Mouse (Mus musculus) right cerebral cortex, postnatal 36 days (tissue): ENCODE results near the gene Col24a1.

ENCODE experiments used
- DNase-seq, 2 experiments: peaks; one replicate each; pipeline ENCODE4 v3.0.0; 2022; ENCODE audit warnings: low spot score in 2 of 2, mixed read lengths in 1 of 2

Gene Col24a1

DNA sequence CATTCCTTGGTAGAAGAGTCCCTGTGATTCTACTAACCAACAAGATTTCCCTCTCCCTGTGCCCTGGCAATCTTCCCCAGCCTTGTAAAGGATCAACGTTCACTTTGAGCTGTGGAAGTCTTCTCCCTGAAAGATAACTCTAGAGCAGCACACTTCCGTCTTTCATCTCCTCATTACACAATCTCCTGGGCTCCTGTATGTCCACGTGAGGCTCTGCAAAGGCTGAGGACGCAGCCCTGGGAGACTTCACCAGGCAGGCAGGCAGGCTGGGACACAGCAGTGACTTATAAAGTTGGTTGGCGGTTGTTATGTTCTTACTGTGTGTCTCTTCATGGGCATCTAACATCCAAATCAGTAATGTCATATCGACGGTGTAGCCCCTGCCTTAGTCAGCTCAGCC is 170.1 kb downstream of the Col24a1 start:
- no peak for DNase-seq

DNA sequence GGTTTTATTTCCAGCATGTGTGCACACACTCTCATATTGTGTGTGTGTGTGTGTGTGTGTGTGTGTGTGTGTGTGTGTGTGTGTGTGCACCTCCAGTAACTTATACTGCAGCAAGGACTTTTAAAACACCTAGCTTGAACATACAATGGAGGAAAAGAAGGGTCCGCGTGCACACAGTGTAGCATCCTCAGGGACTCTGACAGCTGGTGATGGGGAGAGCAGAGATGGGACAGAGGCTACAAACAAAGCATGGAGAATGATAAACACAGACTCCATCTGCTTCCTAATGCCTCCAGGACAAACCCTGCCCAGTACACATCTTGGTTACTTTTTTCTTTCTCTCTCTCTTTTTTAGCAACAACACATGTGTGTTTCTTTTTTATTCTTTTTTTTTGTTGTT is 171.5 kb downstream of the Col24a1 start:
- no peak for DNase-seq

DNA sequence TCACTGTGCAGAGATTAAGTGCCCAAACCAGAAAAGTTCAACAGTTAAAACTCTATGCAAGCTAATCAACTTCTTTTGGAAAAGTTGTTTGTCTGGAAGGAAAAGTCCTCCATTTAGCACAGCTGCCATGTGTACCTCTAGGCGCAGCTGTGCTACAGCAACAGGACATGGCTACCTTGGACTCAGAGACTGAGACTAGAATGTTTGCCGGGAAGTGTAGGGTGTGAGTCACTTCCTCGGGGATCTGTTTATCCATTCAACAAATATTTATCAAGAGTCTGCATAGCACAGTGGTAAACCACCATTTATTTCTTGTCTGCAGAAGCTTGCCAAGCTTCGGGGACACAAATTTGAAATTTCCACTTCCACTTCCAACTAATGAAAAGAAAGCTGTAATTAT is 178.8 kb downstream of the Col24a1 start:
- DNase-seq, result no peak

DNA sequence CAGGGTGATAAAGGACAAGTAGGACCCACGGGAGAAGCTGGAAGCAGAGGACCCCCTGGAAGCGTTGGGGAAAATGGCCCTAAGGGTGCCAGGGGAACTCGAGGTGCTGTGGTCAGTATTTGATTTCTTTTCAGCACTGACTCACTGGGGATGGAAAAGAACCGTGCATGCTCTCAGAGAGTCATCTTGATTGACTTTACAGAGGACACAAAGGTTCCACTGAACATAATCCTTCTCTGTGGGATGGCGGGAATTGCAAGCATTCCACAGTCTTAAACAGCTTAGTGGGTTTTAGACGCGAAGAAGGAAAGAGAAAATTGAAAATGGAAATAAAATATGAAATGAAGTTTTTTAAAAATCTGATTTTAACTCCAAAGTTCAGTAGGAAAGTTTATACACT is 181.9 kb downstream of the Col24a1 start:
- no peak for DNase-seq

DNA sequence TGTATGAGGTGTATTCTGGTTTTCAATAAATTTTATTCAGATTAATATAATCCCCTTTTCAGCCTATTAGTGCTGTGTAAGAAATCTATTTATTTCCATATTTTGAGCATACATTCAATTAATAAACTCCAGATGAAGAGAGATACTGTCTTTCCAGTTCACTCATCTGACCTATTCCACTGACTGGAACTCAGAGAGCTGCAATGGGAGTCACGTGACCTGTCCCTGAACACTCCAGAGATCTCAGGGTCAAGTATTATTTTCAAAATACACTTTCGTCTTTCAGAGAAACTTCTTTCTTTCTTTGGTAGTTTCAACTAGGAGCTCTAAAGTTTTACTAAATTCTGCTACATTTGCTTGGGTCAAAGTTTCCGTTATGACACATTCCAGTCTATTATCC is 184.4 kb downstream of the Col24a1 start:
- DNase-seq, result no peak

DNA sequence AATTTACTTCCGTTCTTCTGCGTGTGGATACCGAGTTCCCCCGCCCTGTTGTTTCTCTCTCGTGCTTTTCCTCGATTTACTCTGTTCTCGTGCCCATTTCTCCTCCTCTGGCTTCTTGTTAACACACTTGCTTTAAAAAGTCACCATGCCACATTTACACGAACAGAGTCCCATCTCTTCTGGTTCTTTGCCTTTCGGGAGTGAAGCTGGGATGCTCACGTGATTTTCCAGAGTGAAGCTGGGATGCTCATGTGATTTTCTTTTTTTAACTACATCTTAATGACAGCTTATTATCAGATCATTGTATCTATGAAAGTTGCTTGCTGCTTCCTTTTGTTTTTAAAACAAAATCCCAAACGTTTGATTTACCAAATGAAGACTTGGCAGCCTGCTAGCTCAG is 184.8 kb downstream of the Col24a1 start:
- DNase-seq, result no peak

DNA sequence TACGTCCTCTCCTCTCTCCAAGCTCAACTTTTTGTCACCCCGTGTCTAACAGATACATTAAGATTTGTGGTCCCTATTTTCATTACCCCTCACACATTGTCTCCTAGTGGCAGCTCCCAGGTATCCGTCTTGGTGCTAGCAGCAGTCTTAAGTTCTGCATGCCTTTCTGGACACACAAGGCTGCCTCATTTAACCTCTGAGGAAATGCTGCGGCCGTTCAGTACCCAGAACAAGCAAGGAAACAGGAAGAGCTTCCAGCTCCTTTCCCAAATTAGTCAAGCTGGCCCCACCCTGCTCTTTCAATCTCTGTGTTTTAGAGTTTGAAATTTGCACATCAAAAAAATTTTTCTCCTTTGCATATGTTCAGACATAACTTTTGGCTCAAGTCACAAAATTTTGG is 186.2 kb downstream of the Col24a1 start:
- DNase-seq, result no peak

DNA sequence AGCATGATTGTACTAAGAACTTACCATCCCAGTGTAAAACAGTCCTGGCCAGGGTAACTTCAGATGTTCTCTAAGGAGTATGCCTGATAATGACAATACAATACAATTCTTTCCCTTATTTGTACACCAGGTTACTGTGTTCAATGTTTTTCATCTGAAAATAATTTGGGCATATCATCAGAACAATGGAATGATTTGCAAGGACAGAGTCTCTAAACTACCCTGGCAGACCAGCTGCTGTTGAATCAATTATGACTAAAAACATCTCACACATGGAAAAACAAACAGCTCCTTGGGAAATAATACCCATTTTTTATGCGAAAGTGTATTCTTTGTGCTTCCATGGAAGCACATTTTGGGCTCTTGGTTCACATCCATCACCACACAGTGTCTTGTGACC is 198.0 kb downstream of the Col24a1 start:
- no peak for DNase-seq

DNA sequence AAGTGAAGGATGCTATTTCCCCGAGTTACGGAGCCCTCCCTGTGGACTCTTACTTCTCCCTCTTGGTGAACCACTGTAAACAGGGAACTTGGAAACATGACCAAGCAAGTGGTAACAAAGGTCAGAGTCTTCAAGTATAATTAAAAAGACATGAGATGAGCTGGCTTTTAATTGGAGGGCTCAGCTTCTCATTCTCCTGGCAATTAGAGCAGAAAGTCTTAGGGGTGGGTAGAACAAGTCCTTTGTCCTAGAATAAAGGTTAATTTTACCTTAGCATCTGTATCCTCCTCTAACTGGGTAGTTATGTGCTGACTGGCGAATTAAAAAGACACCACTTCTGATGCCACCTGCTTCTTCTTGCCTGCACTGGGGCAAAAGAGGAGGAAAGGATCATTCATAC is 199.1 kb downstream of the Col24a1 start:
- DNase-seq, result no peak

DNA sequence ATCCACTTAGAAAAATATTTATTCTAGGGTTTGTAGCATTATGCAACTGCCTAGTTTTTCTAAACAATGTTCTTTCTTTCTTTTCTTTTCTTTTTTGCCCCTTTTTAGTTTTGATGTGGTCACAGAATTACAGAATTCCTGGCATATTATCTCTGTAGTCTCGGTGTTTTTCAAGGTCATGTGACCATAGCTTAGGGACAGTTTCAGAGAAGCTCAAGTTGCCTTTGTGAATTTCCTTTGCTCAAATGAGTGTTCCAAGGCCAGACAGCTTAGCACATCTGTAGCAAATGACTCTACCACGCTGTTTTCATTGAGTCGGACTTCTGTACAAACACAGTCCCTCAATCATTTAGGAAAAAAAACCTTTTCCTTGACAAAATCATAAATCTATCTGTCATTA is 205.9 kb downstream of the Col24a1 start:
- no peak for DNase-seq

DNA sequence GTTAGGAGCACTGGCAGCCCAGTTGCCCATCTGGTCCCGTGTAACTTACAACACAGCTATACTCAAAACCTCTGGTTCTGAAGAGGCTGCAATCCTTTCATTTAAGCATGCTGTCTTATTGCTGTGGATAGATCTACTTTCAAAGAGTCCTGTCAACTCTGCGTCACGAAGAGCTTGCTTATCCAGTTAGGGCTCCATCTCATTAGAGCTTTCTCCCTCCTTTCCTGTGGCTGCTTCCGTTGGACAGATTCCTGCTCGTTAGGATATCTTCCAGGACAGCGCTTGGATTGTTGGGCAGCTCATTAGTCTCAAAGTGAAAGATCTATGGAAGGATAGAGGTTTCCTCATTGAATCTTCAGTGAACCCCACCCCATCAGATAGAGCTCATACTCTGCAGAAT is 206.6 kb downstream of the Col24a1 start:
- no peak for DNase-seq

DNA sequence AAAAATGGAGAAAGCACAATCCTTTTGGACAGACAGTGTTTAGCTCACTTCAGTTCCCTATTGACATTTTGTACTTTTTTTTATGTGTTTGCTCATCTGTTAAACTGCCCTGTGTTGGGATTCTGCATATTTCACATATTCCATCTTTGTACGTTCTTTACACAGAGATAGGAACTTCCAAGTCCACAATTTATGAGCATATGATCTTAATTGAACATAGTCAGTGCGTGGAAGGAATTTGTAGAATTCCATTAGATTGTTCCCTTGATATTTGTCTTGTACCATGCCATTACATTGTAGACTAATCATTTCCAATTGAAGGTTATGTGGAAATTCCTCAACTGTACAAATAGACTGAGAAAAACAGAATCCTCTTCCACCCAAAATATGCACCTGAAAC is 212.6 kb downstream of the Col24a1 start:
- no peak for DNase-seq

DNA sequence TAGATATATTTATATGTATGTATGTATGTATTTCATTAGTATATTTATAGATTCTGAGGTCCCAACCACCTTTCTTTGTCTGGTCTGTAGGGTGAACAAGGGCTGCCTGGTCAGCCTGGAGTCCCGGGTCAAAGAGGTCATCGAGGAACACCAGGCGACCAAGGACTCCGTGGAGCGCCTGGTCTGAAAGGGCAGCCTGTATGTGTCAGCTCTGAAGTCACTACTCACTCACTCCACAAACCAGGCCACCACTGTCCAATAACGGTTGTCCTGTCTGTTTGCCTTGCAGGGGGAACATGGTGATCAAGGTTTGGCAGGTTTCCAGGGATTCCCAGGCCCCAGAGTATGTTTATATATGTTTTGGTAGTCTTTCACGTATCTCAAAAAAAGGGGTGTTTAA is 216.3 kb downstream of the Col24a1 start:
- DNase-seq, result no peak

DNA sequence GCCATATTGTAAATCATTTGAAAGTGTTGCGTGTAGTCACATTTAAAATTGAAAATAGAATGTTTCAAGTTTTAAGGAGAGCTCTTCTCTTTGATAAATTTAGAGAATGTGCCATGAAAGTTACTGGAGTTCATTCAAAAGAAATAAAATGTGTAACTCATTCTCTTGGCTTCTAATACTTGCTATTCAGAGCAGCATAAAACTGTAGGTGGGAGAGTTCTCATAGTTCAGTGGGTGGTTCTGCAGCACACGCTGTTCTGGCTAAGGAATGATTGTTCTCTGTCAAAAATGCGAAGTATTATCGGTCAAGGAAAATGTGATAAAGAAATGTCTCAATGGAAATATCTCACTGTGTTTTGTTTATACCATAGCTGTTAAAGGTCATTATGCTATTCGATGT is 221.9 kb downstream of the Col24a1 start:
- peak in 1 of 2 experiments; percentile 2 for DNase-seq

DNA sequence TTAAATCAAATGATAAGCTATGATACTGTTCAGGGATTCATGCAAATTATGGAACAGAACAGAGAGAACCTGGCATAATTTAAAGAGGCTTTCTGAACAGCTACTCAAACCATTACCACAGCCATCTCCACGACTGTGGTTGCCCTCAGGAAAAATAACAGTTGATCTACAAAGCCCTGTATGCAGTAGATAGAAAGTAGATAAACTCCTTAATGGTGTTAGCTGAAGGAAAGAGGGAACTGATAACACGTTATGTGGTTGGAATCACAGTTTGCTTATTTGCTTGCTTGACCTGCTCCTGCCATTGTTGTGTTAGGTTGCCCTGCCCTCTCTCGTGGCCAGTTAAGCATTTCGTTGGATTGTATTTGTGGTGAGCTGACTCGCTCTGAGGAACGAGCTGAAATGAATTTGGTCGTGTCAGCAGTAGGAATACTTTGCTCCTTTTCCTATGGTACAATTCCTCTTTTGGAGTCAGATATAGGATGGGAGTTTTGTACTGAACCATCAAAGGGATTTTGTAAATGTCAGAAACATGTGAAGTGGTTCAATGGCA is 229.3 kb downstream of the Col24a1 start:
- no peak for DNase-seq

DNA sequence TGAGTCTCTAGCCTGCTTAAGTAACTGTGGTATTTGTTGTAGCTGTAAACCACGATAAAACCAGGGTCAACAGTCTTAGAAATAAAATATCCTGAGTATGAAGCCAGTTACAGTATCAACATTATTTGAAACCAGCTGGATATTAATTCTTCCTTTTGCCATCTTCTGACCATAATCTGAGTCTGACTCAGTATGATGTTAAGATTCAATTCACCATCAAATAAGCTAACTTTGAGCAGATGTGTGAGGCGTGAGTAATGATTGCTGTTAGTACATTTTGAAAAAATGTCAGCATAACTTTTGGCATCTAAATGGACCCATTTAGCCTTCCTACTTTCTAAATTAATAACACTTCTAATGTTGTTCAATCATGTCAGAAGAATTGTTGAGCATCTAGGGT is 230.0 kb downstream of the Col24a1 start:
- DNase-seq, result no peak

DNA sequence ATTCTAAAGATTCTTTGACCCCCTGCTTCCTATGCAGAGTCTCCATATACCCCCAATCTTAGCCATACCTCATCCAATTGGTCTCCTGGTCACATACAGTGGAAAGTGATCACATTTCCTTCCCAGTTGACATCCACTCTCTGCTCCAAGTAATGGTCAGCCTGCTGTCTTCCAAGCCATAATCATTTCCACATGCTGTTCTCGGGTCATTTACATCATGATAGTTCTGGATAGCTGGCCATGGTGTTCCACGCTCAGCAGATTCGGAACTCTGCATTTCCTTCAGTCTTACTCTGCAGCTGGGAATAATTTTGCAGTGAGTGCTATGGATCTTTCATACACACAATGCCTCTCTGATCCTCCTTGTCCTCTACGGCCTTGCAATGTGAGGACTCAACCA is 233.0 kb downstream of the Col24a1 start:
- no peak for DNase-seq

DNA sequence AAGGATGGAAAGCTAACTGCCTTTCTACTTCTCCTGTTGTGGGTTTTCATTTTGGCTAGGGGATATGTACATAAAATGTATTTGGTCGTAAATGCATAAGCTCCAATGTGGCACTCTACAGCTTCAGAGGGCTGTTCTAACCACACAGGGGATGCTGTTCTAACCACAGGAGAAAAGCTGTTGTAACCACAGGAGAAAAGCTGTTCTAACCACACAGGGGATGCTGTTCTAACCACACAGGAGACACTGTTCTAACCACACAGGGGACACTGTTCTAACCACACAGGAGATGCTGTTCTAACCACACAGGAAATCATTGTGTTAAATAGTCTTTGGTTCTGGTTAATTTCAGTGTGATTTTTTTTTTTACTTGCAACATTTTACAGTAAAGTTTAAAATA is 245.6 kb downstream of the Col24a1 start:
- DNase-seq, result no peak

DNA sequence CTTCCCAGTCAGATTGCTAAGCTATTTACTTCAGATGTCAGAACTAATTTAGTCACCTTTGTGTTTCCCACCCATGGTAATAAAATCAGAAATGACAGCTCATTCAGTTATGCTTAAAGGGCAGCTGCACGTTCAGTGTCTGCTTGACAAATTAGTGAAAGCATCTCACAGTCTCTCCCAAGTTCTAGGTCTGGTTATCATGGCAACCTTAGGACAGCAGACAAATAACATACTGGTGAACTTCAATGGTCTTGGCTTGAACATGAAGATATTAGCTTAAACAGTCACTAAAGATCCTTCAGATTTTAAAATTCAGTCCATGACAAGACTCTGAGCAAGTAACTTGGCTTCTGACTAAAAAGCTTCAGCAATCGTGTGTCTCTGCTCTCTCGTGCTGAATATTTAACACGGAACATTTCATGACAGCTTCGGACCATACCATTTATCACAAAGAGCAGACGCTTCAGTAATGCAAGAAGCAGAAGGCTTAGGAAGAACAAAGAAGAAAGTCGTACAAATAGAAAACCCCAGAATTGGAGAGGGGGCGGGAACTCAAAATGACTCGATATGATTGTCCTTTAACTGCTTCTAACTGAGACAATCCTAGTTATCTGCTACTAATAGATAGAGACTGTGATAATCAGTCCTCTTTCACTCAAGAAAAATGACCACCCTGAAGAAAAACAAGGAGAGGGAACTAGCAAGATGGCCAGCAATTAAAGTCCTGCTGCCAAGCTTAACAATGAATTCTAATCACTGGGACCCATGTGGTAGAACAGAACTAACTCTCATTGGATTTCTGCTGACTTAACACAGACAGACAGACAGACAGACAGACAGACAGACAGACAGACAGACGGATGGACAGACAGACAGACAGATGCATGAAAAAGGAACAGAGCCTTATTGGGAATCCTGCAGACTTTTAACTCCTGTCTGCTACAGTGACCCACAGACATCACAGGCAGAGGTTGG is 256.5 kb downstream of the Col24a1 start:
- no peak for DNase-seq

DNA sequence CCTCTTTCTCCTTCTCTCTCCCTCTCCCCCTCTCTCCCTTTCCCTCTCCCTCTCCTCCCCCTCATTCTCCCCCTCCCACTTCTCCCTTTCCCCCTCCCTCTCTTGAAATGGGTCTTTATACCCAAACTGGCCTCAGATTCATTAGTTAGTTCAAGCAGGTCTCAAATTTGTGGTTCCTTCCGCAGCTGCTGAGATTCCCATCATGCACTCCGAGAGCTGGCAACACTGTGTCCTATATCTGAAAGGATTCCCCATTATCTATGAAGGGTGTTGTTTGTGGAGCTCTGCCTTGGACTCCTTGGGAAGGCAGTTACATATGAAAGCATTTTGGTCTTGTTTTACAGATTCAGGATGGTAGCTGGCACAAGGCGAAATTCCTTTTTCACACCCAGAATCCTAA is 257.9 kb downstream of the Col24a1 start:
- no peak for DNase-seq

DNA sequence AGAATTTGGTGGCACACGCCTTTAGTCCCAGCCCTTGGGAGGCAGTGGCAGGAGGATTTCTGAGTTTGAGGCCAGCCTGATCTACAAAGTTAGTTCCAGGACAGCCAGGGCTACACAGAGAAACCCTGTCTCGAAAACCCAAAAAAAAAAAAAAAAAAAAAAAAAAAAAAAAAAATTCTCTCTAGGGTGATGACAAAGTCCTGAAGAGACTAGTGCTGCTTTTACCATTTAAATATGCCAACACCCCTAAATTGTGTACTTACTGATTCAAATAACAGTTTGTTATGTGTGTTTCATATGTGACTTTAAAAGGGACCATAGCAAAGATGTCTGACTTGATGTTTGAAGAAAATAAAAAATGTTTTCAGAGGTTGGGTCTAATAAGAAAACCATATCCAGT is 262.1 kb downstream of the Col24a1 start:
- no peak for DNase-seq

DNA sequence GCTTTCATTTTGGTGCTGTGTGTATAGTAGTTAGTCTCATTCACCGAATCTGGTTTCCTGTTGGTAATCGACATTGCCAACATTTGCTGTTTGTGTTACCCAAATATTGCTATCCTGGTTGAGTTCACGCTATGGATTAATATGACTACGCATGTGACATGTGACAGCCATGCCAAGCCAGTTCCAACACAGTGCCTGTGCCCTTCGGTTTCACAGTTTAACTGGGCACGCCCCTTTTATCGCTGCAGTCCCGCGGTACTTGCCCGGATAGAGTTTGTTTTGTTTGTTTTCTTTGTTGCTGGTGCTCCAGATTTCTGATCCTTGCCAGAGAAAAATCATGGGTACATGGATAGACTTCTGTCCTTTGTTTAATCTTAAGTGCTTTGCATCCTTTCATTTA is 263.9 kb downstream of the Col24a1 start:
- no peak for DNase-seq

DNA sequence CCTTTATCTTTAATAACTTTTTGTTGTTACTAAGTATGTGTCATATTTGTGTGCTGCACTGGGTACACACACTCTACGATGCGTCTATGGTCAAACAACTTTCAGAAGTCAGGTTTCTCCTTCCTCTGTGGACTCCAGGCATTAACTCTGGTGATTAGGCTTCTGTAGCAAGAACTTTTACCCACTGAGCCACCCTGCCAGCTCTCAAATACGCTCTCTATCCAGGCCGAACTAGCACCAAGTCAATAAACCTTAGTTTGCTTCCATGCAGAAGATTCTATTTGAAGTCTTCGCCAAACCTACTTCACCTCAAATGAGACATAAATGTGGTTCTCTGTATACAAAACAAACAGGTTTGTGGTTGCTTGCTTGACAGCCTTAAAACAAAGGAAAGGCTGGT is 267.4 kb downstream of the Col24a1 start:
- no peak for DNase-seq

DNA sequence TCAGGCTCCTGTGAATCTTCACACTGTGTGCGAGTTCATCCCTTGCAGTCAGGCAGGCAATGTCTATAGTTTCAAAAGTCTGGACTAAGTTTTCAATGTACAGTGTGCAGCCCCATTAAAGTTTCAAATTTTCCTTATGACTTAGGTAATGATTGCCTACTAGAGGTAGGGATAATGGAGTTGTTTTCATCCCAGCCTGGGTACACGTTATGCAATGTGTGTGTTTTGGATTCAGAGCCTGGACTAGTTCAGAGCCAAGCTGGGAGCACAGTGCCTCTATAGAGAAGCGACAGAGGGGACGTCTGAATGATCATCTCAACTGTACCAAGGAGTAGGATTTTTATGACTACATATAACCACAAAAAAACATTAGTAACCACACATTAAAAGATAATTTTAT is 267.8 kb downstream of the Col24a1 start:
- DNase-seq, result no peak
